Mouse (Mus musculus) ES-Bruce4 (cell line): ENCODE results near the gene Pmvk. TPM values are rescaled to one million over a fixed set of nuclear protein-coding genes. Genes with fewer than 3 reads are reported as not detected.

ENCODE experiments used
- H3K27ac ChIP-seq: 2 replicates; pipeline ENCODE4 v1.5.1; 2012; ENCODE audit warnings: low read length, inconsistent platforms; ENCODE audit not compliant: insufficient read depth
- H3K27me3 ChIP-seq: 2 replicates; pipeline ENCODE4 v1.6.1; 2012; ENCODE audit warnings: mild to moderate bottlenecking, low read length, inconsistent platforms; ENCODE audit not compliant: control insufficient read depth, poor library complexity, insufficient read depth, severe bottlenecking
- H3K36me3 ChIP-seq: 2 replicates; pipeline ENCODE4 v1.6.1; 2012; ENCODE audit warnings: inconsistent platforms, mild to moderate bottlenecking, low read length, moderate library complexity; ENCODE audit not compliant: control insufficient read depth, poor library complexity, insufficient read depth, severe bottlenecking
- H3K4me1 ChIP-seq: one replicate; pipeline ENCODE4 v1.8.1; 2011; ENCODE audit warnings: low read length; ENCODE audit not compliant: control insufficient read depth, insufficient read depth
- H3K4me3 ChIP-seq: 2 replicates; pipeline ENCODE4 v1.5.1; 2011; ENCODE audit warnings: low read depth, mild to moderate bottlenecking, low read length
- H3K9ac ChIP-seq: 2 replicates; pipeline ENCODE4 v1.6.1; 2012; ENCODE audit warnings: low read depth, mild to moderate bottlenecking, inconsistent platforms; ENCODE audit not compliant: poor library complexity, severe bottlenecking
- H3K9me3 ChIP-seq: replicated peaks from 2 replicates; pipeline ENCODE4 v1.6.1; 2012; ENCODE audit warnings: mild to moderate bottlenecking, low read length, inconsistent platforms; ENCODE audit not compliant: control insufficient read depth, poor library complexity, insufficient read depth, severe bottlenecking
- CTCF ChIP-seq: IDR thresholded peaks from one replicate; pipeline ENCODE4 v1.8.1; 2011; ENCODE audit warnings: low read depth, low read length
- EP300 ChIP-seq: IDR thresholded peaks from 2 replicates; pipeline ENCODE4 v1.6.1; 2011; ENCODE audit warnings: low read depth, low read length; ENCODE audit not compliant: insufficient read depth
- POLR2A ChIP-seq: IDR thresholded peaks from one replicate; pipeline ENCODE4 v1.8.1; 2011; ENCODE audit warnings: low read length; ENCODE audit not compliant: insufficient read depth
- polyA plus RNA-seq: library from polyadenylated mRNA; stranded (reverse); fragments of >200 nt; gene quantifications from 2 replicates; pipeline ENCODE4 v1.2.4, GENCODE M21; 2011; ENCODE audit warnings: low read depth; ENCODE audit not compliant: missing spikeins, insufficient read depth, insufficient read length

Gene Pmvk
- polyA plus RNA-seq, 1 experiment, result 51.9 TPM

GRCm38 (mm10) chr3:89419981-89420380 lies 34.4 kb upstream of the Pmvk start:
- H3K36me3 ChIP-seq, result peaks cover 17% of the 10 kb centered on the region
- H3K9me3 ChIP-seq, result no peaks in the 10 kb centered on the region
- peak overlapping the region; percentile 89 for H3K9ac ChIP-seq
- H3K27ac ChIP-seq, result peak overlapping the region; percentile 95
- H3K4me3 ChIP-seq, result peak overlapping the region; percentile 94
- TF ChIP-seq POLR2A, result no peak
- TF ChIP-seq CTCF, result no peak
- TF ChIP-seq EP300, result no peak
- H3K4me1 ChIP-seq, result peaks cover 10% of the 10 kb centered on the region
- no peaks in the 10 kb centered on the region for H3K27me3 ChIP-seq

GRCm38 (mm10) chr3:89420421-89420820 lies 33.9 kb upstream of the Pmvk start:
- H3K36me3 ChIP-seq, result peaks cover 12% of the 10 kb centered on the region
- H3K9ac ChIP-seq, result peak overlapping the region; percentile 89
- H3K27ac ChIP-seq, result peak overlapping the region; percentile 86
- H3K9me3 ChIP-seq, result no peaks in the 10 kb centered on the region
- 0 out of 2 replicates have a peak overlapping the region, but pooled peaks have one; percentile 85 for H3K4me3 ChIP-seq
- H3K4me1 ChIP-seq, result peaks cover 13% of the 10 kb centered on the region
- H3K27me3 ChIP-seq, result no peaks in the 10 kb centered on the region
- TF ChIP-seq POLR2A, result no peak
- no peak for TF ChIP-seq CTCF
- no peak for TF ChIP-seq EP300

- Histone ChIP-seq H3K36me3 (peaks cover 4% of the 10 kb centered on the region), H3K4me1 (peaks cover 13% of the 10 kb centered on the region), H3K9ac (peak overlapping the region; percentile 82), H3K27me3 (no peaks in the 10 kb centered on the region), H3K9me3 (no peaks in the 10 kb centered on the region), H3K27ac (peak overlapping the region; percentile 86), H3K4me3 (peak overlapping the region; percentile 85)
- TF ChIP-seq CTCF (no peak), EP300 (peak; percentile 63), POLR2A (peak; percentile 86)
Measured at GRCm38 (mm10) chr3:89421002-89421774, 33.2 kb upstream of the Pmvk start.

GRCm38 (mm10) chr3:89421810-89422473 lies 32.4 kb upstream of the Pmvk start:
- Histone ChIP-seq H3K4me3 (peak overlapping the region; percentile 85), H3K27ac (peak overlapping the region; percentile 19), H3K9me3 (no peaks in the 10 kb centered on the region), H3K9ac (peak overlapping the region; percentile 82), H3K36me3 (peaks cover 5% of the 10 kb centered on the region), H3K27me3 (no peaks in the 10 kb centered on the region), H3K4me1 (peaks cover 13% of the 10 kb centered on the region)
- no peak for TF ChIP-seq POLR2A
- no peak for TF ChIP-seq CTCF
- TF ChIP-seq EP300, result no peak

- no peak overlapping the region for H3K27ac ChIP-seq
- H3K27me3 ChIP-seq, result no peaks in the 10 kb centered on the region
- peaks cover 13% of the 10 kb centered on the region for H3K4me1 ChIP-seq
- no peaks in the 10 kb centered on the region for H3K9me3 ChIP-seq
- H3K36me3 ChIP-seq, result peaks cover 11% of the 10 kb centered on the region
- peak overlapping the region; percentile 82 for H3K9ac ChIP-seq
- TF ChIP-seq CTCF (no peak), POLR2A (no peak), EP300 (no peak)
- peak overlapping the region; percentile 26 for H3K4me3 ChIP-seq
Measured at GRCm38 (mm10) chr3:89422556-89423205, 31.7 kb upstream of the Pmvk start.
